Mouse (Mus musculus) liver, embryonic 14.5 days (tissue): ENCODE results near the gene Urb1.

Source experiments
- CTCF ChIP-seq: IDR thresholded peaks from 2 replicates; pipeline ENCODE4 v1.5.1; 2016; ENCODE audit warnings: antibody characterized with exemption, low read depth, control low read depth
- EP300 ChIP-seq: IDR thresholded peaks from 2 replicates; pipeline ENCODE4 v1.6.1; 2016; ENCODE audit warnings: antibody characterized with exemption, low read depth

GRCm38 (mm10) chr16:90709711-90710289 is 100.4 kb downstream of the Urb1 start:
- TF ChIP-seq CTCF (no peak), EP300 (no peak)
